Mouse (Mus musculus) E14TG2a.4 (cell line): ENCODE data around the gene Cwh43.

Experiments used
- CTCF ChIP-seq: conservative IDR thresholded peaks from 2 replicates; pipeline ENCODE4 v1.5.1; 2014; ENCODE audit warnings: low read length
- NANOG ChIP-seq: IDR thresholded peaks from 2 replicates; pipeline ENCODE4 v1.6.1; 2014; ENCODE audit warnings: borderline replicate concordance, low read length, mixed read lengths

GRCm38 (mm10) chr5:73368845-73369447, 36.9 kb upstream of the Cwh43 start:
- TF ChIP-seq CTCF, result no peak
- TF ChIP-seq NANOG, result no peak
